Mouse (Mus musculus) effector memory CD4-positive, alpha-beta T cell, adult 7 months (primary cell): ENCODE data around the gene Gopc. TPM values are rescaled to one million over a fixed set of nuclear protein-coding genes. Genes with fewer than 3 reads are reported as not detected.

Experiments
- polyA plus RNA-seq: library from polyadenylated mRNA; unstranded; fragments of 100-300 nt; shearing (Covaris generic); gene quantifications from one replicate; pipeline ENCODE4 v1.2.1, GENCODE M21; 2017

Gopc gene
- polyA plus RNA-seq, result 23.7 TPM

DNA sequence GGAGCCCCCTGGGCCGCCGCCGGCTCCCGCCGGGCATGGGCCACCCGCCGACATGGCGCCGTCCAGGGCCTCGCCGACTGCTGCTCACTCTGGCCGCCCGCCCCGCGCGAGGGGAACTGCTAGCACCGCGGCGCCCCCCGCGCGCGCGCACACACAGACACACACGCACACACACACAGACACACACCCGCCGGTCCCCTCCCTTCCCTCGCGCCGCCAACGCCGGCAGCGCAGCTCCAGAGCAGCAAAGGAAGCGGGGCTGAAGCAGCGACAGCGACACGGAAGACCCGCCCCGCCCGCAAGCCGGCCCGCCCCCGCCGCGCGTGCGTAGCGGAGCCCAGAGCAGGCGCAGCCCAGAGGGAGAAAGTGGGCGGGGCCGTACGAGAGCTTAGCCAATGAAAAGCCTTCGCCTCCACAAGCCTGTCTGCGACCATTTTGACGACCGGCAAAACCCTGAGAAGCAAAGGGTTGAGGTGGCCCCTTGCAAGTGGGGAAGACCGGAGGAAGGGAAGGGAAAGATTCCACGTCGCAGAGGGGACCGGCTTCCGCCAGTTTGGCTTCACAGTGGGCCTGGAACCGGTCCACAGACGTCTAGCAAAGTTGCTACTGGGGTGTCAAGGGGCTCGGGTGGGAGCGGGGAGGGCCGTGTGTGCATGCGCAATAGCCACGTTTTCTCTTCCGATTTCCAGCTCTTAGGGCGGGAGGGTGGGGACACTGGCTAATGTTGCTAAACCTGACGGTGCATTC is at the start of gene Gopc:
Gopc (minus strand) TSS at position 280 of the 747 bp plus-strand sequence.

DNA sequence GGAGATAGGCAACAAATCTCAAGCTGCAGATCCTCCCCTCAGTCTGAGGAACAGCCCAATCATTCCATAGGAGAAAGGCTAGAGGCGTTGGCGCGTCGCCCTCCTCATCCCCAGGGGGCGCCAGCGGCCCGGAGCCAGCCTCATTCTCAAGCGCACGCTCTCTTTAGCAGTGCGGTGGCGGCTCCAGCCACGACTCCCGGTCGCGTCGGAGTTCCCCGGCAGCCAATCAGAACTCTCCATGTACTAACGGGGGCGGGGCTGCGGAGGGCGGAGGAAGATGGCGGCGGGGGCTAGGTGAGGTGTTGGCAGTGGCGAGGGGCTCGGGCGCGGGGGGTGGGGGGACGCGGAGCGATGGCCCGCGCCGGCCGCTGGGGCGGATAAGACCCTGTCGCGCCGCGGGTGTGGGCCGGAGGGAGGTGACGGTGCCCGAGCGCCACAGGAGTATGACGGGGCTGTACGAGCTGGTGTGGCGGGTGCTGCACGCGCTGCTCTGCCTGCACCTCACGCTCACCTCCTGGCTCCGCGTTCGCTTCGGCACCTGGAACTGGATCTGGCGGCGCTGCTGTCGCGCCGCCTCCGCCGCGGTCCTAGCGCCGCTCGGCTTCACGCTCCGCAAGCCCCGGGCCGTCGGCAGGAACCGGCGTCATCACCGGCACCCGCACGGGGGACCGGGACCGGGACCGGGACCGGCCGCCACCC is 35.5 kb upstream of the Gopc start, which contains the start of gene Nus1:
Nus1 (plus strand) TSS at position 249 of the 699 bp plus-strand sequence.

DNA sequence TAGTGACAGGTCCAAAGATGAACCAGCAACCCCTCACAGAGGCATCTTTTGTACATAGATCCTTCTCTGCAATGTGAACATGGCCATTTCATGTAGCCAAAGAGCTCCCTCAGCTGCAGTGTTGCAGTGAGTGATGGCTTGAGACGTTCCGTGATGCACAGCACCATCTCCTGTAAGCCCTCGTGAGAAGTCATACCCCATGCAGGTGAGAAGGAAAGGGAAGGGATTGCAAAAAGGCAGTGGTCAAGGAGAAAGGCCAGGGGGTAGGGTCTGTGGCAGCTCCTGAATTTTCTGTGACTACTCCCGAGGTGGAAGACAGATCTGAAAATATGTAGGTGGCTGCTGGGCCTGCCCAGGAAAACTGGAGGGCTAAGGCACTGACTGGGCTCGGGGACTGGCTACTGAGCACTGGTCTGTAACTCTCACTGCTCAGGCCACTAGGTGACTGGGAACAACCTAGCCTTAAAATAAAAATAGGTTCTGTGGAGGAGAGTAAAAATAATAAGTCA is 7.1 kb upstream of the Gopc start, which contains the start of gene Nepn:
Nepn (plus strand) TSS at position 51 of the 509 bp plus-strand sequence.

DNA sequence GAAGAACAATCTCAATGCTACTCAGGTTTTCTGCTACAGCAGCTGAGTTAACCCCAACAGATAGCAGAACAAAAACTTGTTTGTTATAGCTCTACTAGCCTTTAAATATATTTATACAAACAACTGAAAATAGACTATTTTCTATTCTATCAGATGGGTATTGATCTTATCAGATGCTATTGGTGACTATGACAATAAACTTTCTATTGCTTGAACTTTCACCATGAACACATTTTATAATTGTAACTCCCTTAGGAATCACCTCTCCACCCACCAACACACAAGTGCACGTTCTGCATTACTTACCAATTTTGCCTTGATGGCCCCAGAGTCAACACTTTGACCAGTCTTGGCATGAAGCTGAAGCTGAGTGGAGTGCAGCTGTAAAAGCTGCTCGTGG is 23.5 kb downstream of the Gopc start, which contains the start of gene Gm26741:
Gm26741 (plus strand) TSS at position 301 of the 400 bp plus-strand sequence.

Other genes with a start within 250 kb of the Gopc start
- gene Ros1, start 186.9 kb downstream of the Gopc start, polyA plus RNA-seq, result 0.06 TPM
- gene Dcbld1, start 148.5 kb downstream of the Gopc start, polyA plus RNA-seq, result 0.63 TPM
- not detected for gene Gm26741, start 23.4 kb downstream of the Gopc start, polyA plus RNA-seq
- gene Nepn, start 6.8 kb upstream of the Gopc start, polyA plus RNA-seq, result not detected
- 19.4 TPM for gene Nus1, start 35.4 kb upstream of the Gopc start, polyA plus RNA-seq